Mouse (Mus musculus): ENCODE data around the gene Cenpa.
A peak's percentile ranks its signal among the peaks of the same experiment; 100 is the strongest.
"Not testable (repeated sequence)": the region's sequence is repeated elsewhere in the genome, so short reads cannot be mapped to it uniquely, and the experiment has no call there.

The Cenpa gene

GRCm38 (mm10) chr5:30682967-30683600 is 16.5 kb downstream of the Cenpa start:
- no peak for DNase-seq

- DNase-seq = no peak
These were observed 17.4 kb downstream of the Cenpa start for GRCm38 (mm10) chr5:30683993-30684392.

- peak; percentile 9 to 17 for DNase-seq
These were observed 20.2 kb downstream of the Cenpa start for GRCm38 (mm10) chr5:30686781-30687180.

- no peak for DNase-seq
These were observed 33.9 kb downstream of the Cenpa start for GRCm38 (mm10) chr5:30700361-30701000.

- DNase-seq = not testable (repeated sequence)
These were observed 34.8 kb downstream of the Cenpa start for GRCm38 (mm10) chr5:30701373-30701772.

GRCm38 (mm10) chr5:30701866-30702265 is 35.3 kb downstream of the Cenpa start:
- DNase-seq = no peak

GRCm38 (mm10) chr5:30709744-30710383 is 43.3 kb downstream of the Cenpa start:
- peak; percentile 85 for DNase-seq

GRCm38 (mm10) chr5:30710486-30710885 is 43.9 kb downstream of the Cenpa start:
- peak; percentile 18 to 26 for DNase-seq

GRCm38 (mm10) chr5:30711147-30712001 is 44.8 kb downstream of the Cenpa start, which contains the start of gene Dpysl5:
TSS of gene Dpysl5 (plus strand) at chr5:30711564.
- peak; percentile 92 to 96 for DNase-seq

GRCm38 (mm10) chr5:30712002-30712390 is 45.4 kb downstream of the Cenpa start:
- DNase-seq = no peak

GRCm38 (mm10) chr5:30712441-30713298 is 46.1 kb downstream of the Cenpa start:
- peak; percentile 39 to 49 for DNase-seq

- DNase-seq = peak; percentile 35
These were observed 46.7 kb downstream of the Cenpa start for GRCm38 (mm10) chr5:30713299-30713675.

GRCm38 (mm10) chr5:30713691-30714090 is 47.1 kb downstream of the Cenpa start:
- DNase-seq = no peak

GRCm38 (mm10) chr5:30716311-30716710 is 49.7 kb downstream of the Cenpa start:
- no peak for DNase-seq

GRCm38 (mm10) chr5:30717506-30717905 is 50.9 kb downstream of the Cenpa start:
- DNase-seq = no peak

GRCm38 (mm10) chr5:30717991-30718703 is 51.6 kb downstream of the Cenpa start:
- no peak for DNase-seq

- DNase-seq = no peak
These were observed 55.4 kb downstream of the Cenpa start for GRCm38 (mm10) chr5:30721935-30722334.
